Mouse (Mus musculus) megakaryocyte, embryonic 14.5 days (primary cell): ENCODE measurements at regions not wholly inside any gene's neighbourhood (a gene's known extent, or its start where the extent isn't known, plus 50 kb on each side); places are given as distances from the start of the nearest gene placed in this dataset.

Source experiments
- H3K27me3 ChIP-seq: replicated peaks from 2 replicates; pipeline ENCODE3; 2012; ENCODE audit warnings: inconsistent platforms
- H3K36me3 ChIP-seq: replicated peaks from 2 replicates; pipeline ENCODE3; 2012; ENCODE audit warnings: low read length, inconsistent platforms, mixed read lengths
- H3K4me1 ChIP-seq: 2 replicates; pipeline ENCODE4 v1.6.1; 2012; ENCODE audit warnings: inconsistent platforms
- H3K4me3 ChIP-seq: replicated peaks from 2 replicates; pipeline ENCODE3; 2012; ENCODE audit warnings: moderate library complexity, mild to moderate bottlenecking, inconsistent platforms
- H3K9me3 ChIP-seq: 2 replicates; pipeline ENCODE4 v1.6.1; 2012; ENCODE audit warnings: inconsistent platforms
- FLI1 ChIP-seq: IDR thresholded peaks from 2 replicates; pipeline ENCODE4 v1.6.1; 2012; ENCODE audit warnings: low read length, inconsistent platforms, mixed read lengths
- GATA1 ChIP-seq: IDR thresholded peaks from 3 replicates; pipeline ENCODE4 v1.6.1; 2012; ENCODE audit warnings: mixed read lengths, low read length, inconsistent platforms, borderline replicate concordance

DNA sequence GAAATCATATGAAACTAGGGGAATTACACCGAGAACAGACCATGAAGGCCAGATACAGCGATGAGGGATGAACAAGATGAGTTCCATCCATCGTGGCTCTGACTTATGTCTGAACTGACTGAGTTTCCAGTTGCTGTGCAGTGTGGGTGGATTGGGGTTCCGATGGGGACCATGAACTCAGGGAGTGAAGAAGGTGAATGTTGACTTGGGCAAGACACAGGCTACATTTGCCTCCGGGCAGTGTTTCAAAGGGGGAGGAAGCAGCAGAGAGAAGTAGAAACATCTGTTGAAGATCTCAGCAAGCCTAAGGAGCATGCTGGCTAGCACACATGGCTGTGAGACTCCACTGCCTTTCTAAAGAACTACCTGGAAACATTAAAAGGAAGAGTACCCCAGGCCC lies 194.4 kb upstream of the Krr1 start:
- Histone ChIP-seq H3K9me3 (no peaks in the 10 kb centered on the region), H3K36me3 (no peaks in the 10 kb centered on the region)

DNA sequence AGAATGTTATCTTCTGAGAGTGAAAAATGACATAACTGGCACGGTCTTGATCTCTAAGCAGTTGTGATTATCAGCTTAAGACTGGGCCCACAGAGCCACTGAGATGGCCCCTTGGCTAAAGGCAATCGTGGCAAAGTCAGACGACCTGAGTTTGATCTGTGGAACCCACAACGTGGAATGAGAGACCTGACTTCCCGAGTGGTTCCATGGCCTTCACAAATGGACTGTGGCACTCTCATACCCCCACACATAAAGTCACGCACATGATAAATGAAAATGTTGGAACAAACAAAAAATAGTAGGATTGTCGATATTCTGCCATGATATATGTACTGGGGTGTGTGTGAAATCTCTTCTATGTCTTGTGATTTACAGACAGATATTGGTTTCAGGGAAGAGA lies 192.5 kb upstream of the Krr1 start:
- no peak for TF ChIP-seq GATA1
- TF ChIP-seq FLI1: no peak
- peaks cover 6% of the 10 kb centered on the region for H3K27me3 ChIP-seq
- H3K36me3 ChIP-seq: no peaks in the 10 kb centered on the region

More for the DNA sequence above, 194.4 kb upstream of the Krr1 start:
- TF ChIP-seq GATA1 (no peak), FLI1 (no peak)
- no peak overlapping the region for H3K4me3 ChIP-seq
- H3K27me3 ChIP-seq: peaks cover 3% of the 10 kb centered on the region
- H3K4me1 ChIP-seq: peaks cover 8% of the 10 kb centered on the region; the same call in 1 of the 2 replicates

DNA sequence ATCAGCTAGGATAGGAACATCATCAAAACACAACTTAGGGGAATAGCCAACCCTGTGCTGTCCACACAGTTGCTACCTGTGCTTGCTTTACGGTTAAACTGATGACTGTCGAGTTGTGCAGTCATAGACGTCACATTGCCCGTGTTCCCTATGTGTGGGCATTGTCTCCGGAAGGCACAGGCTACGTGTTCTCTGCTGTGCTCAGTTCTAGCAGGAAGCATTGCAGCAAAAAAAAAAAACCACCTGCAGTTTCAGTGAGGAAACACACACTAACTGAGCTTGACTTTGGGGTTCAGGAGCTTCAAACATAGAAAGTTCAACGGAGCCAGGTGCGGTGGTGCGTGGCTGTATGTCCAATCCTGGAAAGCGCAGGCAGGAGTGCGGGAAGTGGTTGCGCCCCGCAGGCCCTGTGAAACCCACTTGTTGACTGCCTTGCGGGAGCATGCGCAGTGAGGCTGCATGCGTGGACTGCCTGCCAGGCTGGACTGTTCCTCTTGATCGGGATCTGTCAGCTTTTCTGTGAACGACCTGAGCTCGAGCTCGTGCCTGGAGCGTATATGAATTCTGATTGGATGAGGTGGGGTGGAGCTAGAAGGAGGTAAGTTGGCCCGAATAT lies 190.2 kb upstream of the Krr1 start:
- no peak for TF ChIP-seq FLI1
- H3K36me3 ChIP-seq: no peaks in the 10 kb centered on the region
- H3K4me3 ChIP-seq: no peak overlapping the region
- H3K4me1 ChIP-seq: peaks cover 12% of the 10 kb centered on the region; the same call in 1 of the 2 replicates
- peaks cover 6% of the 10 kb centered on the region for H3K27me3 ChIP-seq
- no peaks in the 10 kb centered on the region for H3K9me3 ChIP-seq

More for the DNA sequence above, 192.5 kb upstream of the Krr1 start:
- H3K4me3 ChIP-seq: no peak overlapping the region
- peaks cover 8% of the 10 kb centered on the region; the same call in 1 of the 2 replicates for H3K4me1 ChIP-seq
- no peaks in the 10 kb centered on the region for H3K9me3 ChIP-seq

DNA sequence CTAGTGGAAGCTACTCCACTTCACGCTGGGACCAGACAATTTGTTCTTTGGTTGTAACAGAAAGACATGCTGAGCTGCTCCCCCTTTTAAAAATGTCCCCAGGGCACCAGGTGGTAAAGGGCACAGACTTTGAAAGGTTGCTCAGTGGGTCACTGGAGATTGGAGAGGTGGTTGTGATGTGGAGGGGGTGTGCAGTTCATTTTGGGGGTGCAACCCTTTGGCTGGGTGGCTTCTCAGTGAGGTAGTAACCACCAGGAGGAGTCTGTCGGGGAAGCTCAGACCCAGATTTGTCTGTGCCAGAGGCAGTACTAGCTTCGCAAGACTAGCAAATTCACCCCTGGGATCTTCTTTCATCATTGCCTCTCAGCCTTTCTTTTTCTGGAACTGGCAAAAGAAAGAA lies 189.0 kb upstream of the Krr1 start:
- no peak overlapping the region for H3K4me3 ChIP-seq
- H3K9me3 ChIP-seq: no peaks in the 10 kb centered on the region
- peaks cover 6% of the 10 kb centered on the region for H3K27me3 ChIP-seq
- peaks cover 9% of the 10 kb centered on the region; the same call in 1 of the 2 replicates for H3K4me1 ChIP-seq
- H3K36me3 ChIP-seq: no peaks in the 10 kb centered on the region
- TF ChIP-seq FLI1: no peak
- no peak for TF ChIP-seq GATA1

DNA sequence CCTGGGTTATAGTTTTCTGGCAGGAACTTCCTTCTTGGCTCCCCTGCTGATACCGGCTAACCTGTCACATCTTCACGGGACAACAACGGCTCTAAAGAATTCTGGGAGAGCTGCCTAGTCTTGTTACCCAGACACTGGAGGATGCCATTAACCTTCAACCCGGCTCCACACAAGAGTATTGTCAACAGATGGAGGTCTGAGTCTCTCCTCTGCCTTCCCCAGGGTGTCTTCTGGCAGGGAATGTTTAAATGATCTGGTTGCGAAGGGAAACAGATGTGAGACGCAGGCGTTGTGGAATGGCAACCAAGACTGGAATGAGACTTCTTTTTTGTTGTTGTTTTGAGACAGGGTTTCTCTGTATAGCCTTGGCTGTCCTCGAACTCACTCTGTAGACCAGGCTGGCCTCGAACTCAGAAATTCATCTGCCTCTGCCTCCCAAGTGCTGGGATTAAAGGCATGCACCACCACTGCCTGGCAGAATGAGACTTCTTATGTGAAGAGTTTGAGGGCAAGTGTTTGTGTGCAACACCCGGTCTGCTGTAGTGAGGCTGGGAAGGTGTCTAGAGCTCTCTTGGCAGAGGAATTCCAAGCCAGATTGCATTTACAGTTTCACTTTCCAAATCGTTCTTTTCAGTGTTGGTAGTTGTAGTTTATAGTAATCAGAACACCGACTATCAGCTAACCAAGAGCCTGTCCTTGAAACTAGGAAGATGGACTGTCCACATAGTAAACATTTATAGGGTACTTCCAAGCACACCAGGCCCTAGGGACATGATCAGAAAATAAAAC lies 188.2 kb upstream of the Krr1 start:
- H3K4me3 ChIP-seq: no peak overlapping the region
- no peak for TF ChIP-seq GATA1
- peaks cover 9% of the 10 kb centered on the region; the same call in 1 of the 2 replicates for H3K4me1 ChIP-seq
- no peaks in the 10 kb centered on the region for H3K9me3 ChIP-seq
- H3K27me3 ChIP-seq: peaks cover 6% of the 10 kb centered on the region
- no peaks in the 10 kb centered on the region for H3K36me3 ChIP-seq

DNA sequence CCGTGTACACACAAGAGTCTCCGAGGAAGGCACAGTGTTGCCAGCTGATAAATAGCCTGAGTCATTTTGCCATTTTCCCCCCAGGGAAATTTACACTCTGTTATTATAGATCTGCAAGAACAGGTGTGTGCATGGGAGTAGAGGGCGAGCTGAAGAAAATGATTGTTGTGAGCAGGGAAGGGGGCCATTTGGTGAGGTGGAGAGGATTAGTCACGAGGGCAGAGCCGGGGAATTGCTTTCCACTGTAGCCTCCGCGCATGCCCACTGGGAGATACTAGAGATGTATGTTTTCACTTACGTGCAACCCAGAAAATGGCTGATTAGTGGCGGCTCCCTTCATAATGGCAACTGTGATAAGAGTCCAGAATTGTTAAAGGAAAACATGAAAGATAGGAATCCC lies 185.3 kb upstream of the Krr1 start:
- peaks cover 9% of the 10 kb centered on the region; the same call in 1 of the 2 replicates for H3K4me1 ChIP-seq
- peaks cover 4% of the 10 kb centered on the region for H3K27me3 ChIP-seq
- H3K36me3 ChIP-seq: no peaks in the 10 kb centered on the region
- no peaks in the 10 kb centered on the region for H3K9me3 ChIP-seq
- no peak for TF ChIP-seq FLI1
- no peak for TF ChIP-seq GATA1
- no peak overlapping the region for H3K4me3 ChIP-seq

DNA sequence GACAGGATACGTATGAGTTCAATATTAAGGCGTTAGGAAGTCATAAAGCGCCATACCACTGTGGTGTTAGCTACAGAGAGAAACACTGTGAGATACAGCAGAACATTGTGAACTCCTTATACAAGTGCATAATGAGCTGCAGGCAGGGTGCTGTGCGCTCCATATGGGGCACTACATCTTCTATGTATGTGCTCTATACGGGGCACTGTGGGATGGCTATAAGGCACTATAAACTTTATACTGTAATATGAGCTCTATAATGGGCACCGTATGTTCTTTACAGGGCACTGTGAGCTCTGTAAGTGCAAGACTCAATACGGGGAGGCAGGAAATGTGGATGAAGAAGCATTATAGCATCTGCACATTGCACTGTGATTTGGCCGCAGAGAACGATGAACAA lies 183.2 kb upstream of the Krr1 start:
- Histone ChIP-seq H3K4me1 (0 out of 2 replicates have a peak, but pooled peaks cover 5% of the 10 kb centered on the region), H3K9me3 (no peaks in the 10 kb centered on the region), H3K27me3 (no peaks in the 10 kb centered on the region), H3K4me3 (no peak overlapping the region), H3K36me3 (no peaks in the 10 kb centered on the region)
- TF ChIP-seq FLI1 (no peak), GATA1 (no peak)

DNA sequence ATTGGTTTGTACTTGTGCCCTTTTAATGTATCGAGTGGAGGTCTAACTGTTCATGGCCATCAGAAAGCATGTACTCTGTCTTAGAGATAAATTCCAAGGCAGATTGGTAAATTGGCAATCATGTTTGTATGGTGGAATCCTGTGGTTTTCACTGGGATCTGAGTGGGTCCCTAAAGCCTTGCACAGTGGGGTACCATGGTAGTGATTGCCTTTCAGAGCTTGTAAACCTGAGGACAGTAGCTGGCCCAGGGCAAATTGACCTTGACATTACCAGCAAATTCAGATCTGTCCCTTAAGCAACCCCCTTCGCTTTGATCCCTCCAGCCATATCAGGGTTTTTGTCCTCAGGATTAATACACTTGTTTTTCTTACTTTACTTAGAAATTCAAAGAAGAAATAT lies 181.6 kb upstream of the Krr1 start:
- Histone ChIP-seq H3K4me1 (peaks cover 10% of the 10 kb centered on the region), H3K4me3 (no peak overlapping the region), H3K27me3 (peaks cover 2% of the 10 kb centered on the region), H3K36me3 (no peaks in the 10 kb centered on the region), H3K9me3 (no peaks in the 10 kb centered on the region)
- TF ChIP-seq FLI1 (no peak), GATA1 (no peak)

DNA sequence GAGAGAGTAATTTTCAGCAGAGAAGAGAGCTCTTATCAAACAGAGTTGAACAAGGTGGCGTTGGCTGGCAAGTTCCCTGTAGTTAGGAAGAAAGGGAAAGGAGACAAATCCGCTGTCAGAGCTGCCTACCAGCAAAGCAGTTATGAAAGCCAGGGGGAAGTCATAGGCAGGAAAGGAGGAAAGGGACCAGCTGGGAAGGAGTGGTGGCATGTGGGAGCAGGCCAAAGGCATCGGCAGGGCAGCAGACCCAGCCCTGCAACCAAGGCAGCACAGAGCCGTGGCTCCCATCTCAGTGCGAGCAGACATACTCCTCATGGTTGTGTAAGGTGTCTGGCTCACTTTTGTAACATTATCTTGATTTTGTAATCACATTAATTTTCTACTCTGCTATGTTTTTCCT lies 177.4 kb upstream of the Krr1 start:
- no peaks in the 10 kb centered on the region for H3K9me3 ChIP-seq
- peaks cover 26% of the 10 kb centered on the region for H3K4me1 ChIP-seq
- no peak for TF ChIP-seq FLI1
- H3K27me3 ChIP-seq: peaks cover 2% of the 10 kb centered on the region
- peak overlapping the region; percentile 16 for H3K4me3 ChIP-seq
- H3K36me3 ChIP-seq: no peaks in the 10 kb centered on the region

DNA sequence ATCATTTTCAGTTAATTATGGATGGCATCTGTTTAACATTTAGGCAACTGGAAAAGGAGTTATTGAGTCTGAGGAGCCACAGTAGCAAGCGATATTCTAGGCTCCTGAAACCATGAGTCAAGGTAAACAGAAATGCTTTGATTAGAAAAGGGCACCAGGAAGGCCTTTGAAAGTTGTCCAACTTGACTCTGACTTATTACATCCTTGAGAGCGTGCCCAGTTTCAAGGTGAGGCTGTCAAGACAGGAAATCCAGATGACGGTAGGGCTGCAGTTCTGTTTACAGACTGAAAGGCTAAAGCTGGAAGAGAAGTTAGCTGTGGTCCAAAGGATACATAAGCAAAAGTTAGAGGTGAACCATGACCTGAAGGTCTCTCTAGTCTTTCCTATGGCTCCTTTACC lies 176.7 kb upstream of the Krr1 start:
- TF ChIP-seq FLI1 (no peak), GATA1 (no peak)
- Histone ChIP-seq H3K9me3 (no peaks in the 10 kb centered on the region), H3K4me3 (no peak overlapping the region), H3K27me3 (peaks cover 2% of the 10 kb centered on the region), H3K36me3 (no peaks in the 10 kb centered on the region), H3K4me1 (peaks cover 26% of the 10 kb centered on the region)
